Mouse (Mus musculus) olfactory bulb, adult 2 months (tissue): ENCODE data around the gene Rspo4.

Experiments
- CTCF ChIP-seq: fragments of 200-500 bp; IDR thresholded peaks from 2 replicates; pipeline ENCODE4 v1.5.1; 2012; ENCODE audit warnings: low read depth, mild to moderate bottlenecking, low read length, moderate library complexity; ENCODE audit not compliant: insufficient read depth
- POLR2A ChIP-seq: fragments of 200-500 bp; IDR thresholded peaks from 2 replicates; pipeline ENCODE4 v1.6.1; 2012; ENCODE audit warnings: mild to moderate bottlenecking, low read depth, low read length, moderate library complexity; ENCODE audit not compliant: insufficient read depth

DNA sequence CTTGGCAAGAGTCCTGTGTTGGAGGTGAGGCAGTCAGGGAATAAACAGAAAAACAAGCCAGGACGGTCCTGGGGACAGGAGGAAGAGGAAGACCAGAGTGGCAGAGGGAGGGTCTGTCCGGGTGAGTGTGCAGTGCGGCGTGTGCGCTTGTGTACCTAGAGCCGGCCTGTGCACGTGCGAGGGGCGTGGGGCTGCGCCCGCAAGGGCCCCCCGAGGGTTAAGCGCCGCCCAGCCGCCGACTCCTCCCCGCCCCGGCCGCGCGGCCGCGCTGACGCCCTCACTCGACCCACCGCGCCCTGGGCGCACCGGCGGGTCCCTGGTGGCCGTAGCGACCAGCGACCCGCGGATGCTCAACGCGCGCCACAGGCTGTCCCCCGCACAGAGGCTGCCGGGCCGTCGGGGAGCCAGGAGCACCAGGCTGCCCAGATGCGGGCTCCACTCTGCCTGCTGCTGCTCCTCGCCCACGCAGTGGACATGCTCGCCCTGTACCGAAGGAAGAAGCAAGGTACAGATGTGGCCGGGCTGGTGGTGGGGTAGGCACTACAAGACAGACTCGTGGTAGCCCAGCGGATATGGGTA lies at the start of gene Rspo4:
- TF ChIP-seq CTCF (no peak), POLR2A (no peak)
